Mouse (Mus musculus) adrenal gland, postnatal 14 days (tissue): ENCODE data around the gene Muc4. TPM values are rescaled to one million over a fixed set of nuclear protein-coding genes. Genes with fewer than 3 reads are reported as not detected.

Experiments
- DNase-seq: peaks from one replicate; pipeline ENCODE4 v3.0.0; 2021; ENCODE audit warnings: mixed read lengths
- long read RNA-seq, 2 experiments: library from polyadenylated mRNA; stranded (forward); transcript quantifications; one replicate each; pipeline ENCODE4 v2.0.0; 2021
- total RNA-seq: library from RNA; stranded (reverse); gene quantifications from 2 replicates; pipeline ENCODE4 v1.2.3, GENCODE M21; 2021

The Muc4 gene
- not detected in 2 replicates for total RNA-seq
- long read RNA-seq, experiment 1: 0 reads
- long read RNA-seq, experiment 2: 0 reads

DNA sequence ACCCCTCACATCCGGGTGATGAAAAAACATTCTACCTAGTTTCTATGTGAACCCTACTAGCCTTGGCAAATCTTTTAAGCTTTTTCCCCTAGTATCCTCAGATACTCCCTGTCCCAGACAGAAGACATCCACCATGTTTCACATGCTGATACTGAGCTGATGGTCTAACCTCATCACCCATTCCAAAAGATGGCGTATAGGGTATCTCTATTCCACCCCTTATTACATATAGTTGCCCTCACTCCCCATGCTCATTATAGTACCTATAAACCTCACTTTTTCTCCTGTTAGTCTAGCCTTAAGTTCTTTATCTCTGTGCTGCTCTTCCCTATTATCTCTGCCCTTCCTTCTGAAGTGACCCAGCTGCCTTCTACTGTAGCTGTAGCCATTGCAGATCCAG is at the start of gene Muc4:
TSS of gene Muc4 (plus strand) at position 301 of the 400 bp plus-strand sequence.
- no peak for DNase-seq

GRCm38 (mm10) chr16:32685998-32686397 is 49.7 kb upstream of the Muc4 start:
- no peak for DNase-seq

GRCm38 (mm10) chr16:32687221-32687620 is 48.5 kb upstream of the Muc4 start:
- no peak for DNase-seq

DNA sequence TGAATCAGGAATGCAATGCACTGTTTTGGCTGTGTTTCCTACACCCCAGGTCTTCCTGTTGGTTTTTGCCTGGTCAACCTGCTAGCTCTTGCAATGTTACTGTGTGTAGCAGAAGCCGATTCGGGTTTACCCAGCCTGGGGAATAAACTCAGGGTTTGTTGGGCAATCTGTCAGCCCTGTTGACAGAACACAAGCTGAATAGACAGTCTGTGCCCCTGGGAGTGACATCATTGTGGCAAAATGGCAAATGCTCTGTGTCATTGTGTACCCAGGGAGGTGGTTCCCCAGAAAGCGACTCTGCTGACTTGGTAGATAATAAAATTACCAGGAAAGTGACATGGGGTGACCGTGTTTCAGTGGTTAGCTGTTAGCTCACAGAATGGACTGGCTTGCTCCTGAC is 46.9 kb upstream of the Muc4 start:
- peak; percentile 74 for DNase-seq

DNA sequence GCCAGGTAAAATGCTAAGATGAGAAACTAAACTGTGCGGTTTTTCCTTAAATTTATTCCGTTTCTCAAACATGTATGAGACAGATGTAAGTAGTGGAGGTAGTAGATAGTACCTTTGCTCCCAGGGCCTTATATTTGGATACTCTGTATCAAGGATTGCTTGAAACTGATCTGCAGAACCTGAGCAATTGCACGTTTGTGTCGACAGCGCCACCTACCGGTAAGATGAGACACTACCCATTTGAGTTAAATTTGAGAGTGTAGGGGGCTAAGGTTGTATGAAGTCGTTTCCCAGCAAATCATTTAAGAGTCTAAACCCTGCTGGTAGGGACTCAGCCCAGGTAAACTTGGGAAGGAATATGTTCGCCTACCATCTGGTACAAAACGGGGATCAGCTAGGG is 46.2 kb upstream of the Muc4 start:
- DNase-seq: peak; percentile 85

DNA sequence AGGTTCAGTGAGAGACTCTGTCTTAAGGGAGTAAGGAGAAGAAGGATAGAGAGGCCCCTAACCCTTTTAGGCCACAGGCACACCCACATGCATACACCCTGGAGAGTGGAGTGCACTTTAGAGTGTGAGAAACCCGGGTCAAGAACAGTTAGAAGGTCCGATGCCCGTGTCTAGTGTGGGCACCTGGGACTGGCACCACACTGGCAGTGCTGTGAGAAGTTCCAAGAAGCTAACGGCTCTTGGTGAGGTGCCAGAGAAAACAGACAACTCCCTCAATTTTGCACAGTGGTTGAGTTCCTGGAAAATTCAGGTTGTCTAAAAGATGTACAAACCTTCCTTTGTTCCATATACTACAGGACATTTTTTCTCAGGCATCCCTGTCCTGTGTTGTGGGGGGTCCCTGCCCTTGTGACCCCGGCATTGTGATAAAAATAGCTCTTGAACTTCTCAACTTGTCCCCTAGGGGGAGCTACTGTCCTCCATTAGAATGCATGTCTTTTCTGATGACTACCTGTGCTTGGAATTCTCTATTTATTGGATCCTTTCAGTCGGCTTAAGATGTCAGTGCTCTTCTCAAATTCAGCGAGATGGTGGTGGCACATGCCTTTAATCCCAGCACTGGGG is 38.7 kb upstream of the Muc4 start:
- DNase-seq: no peak

DNA sequence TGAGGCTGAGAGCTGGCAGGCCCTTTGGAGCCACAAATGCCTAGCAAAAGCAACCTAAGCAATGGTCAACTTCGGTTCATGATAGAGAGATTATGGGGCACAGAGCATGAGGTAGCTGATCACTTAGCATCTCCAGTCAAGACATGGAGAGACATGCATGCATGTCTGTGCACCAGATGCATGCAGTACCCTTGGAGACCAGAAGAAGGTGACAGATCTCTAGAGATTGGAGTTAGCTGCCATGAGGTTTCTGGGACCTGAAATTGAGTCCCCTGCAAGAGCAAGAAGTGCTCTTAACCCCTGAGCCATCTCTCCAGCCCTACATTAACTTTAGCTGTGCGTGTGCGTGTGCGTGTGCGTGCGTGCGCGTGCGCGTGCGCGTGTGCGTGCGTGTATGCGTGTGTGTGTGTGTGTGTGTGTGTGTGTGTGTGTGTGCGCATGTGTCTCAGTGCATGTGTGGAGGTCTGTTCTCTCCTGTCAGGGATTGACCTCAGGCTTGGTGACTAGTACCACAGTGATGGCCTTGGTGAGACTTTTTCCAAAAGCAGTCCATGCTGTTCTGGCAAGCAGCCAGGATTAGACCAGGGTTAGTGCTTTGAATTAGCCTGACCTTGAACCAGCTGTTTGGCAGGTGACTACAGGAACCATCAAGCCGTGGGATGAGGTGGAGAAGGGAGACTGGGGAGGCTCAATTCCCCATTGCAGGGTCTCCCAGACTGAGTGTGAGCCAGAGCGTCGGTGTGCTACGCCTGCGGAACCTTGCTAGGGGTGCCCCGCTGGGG is 37.8 kb upstream of the Muc4 start:
- peak; percentile 81 for DNase-seq

GRCm38 (mm10) chr16:32698550-32698949 is 37.1 kb upstream of the Muc4 start:
- DNase-seq: peak; percentile 36

- DNase-seq: peak; percentile 47
Observed at GRCm38 (mm10) chr16:32703312-32703912, 32.3 kb upstream of the Muc4 start.

DNA sequence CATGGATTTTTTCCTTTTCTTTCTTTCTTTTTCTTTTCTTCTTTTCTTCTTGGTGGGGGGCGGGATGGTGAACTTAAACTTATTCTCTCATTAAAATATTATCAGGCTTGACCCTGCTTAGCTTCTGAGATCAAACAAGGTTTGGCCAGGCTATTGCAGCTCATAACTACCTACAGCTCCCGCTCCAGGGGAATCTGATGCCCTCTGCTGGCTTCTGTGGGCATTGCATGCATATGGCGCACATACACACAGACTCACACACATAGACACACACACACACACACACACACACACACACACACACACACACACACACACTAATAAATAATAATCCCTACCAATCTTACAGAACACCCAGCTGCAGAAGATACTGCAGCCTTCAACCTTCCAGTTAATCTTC is 30.1 kb upstream of the Muc4 start:
- DNase-seq: no peak

DNA sequence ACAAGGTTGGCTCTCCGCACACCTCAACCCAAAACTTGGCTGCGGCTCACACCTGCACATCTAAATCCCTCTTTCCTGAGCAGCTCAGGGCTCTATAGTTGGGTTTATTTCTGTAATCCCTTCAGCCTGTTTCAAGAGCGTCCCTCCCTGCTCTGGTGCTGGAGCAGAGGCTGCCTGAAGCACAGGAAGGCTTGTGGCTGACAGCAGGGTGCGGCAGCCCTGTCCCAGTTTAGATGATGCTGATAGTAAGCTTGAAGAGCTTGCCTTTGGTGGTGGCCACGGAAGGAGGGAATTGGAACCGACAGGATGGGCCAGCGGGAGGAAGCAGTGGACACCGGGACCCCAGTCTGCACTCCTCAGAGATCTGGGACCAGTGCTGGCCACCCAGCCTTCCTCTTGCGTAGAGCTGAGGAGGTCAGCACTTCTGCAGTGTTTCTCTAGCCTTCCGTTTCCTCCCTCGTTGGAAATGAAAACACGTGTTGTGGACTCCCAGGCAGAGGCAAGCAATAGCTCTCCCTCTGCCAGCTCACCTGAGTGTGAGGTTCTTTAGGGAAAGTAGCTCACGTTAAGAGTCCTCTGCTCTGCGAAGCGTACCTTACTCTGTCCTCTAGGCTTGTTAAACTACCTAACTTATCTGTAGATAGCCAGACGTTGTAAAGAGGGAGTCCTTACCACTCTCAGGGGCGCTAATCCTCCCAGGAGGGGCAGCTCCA is 28.4 kb upstream of the Muc4 start:
- no peak for DNase-seq

GRCm38 (mm10) chr16:32707824-32708456 is 27.7 kb upstream of the Muc4 start:
- no peak for DNase-seq

GRCm38 (mm10) chr16:32708457-32709033 is 27.1 kb upstream of the Muc4 start:
- DNase-seq: no peak

- no peak for DNase-seq
Observed at GRCm38 (mm10) chr16:32709116-32709515, 26.6 kb upstream of the Muc4 start.

DNA sequence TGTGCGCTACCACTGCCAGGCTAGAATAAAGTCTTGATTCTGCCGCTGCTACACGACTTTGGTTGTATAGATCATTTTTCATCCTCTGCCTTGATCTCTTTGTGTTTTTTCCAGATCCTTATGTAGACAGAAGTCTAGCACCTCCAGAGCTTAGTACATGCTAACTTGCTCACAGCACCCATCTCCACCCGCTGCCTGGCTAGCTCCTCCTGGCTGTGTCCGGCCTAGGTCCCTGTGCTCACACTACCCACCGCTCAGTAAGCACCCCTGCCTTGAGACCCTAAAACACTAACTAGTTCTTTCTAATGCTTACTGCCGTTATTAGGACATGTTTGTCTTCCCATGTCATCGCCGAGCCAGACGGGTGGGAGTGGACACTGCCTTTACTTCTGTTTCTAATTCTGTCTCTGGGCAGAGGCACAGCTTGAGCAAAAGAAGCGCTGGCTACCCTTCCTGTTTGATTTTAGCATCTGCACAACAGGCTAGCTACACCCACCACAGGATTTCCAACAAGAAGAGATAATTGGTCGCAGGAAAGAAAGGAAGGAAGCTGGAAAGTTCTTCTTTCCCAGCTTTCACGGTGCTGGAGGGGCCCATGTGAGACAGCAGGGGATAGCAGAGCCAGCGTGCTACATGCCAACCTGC is 25.1 kb upstream of the Muc4 start:
- DNase-seq: no peak

- no peak for DNase-seq
Observed at GRCm38 (mm10) chr16:32712202-32712601, 23.5 kb upstream of the Muc4 start.

DNA sequence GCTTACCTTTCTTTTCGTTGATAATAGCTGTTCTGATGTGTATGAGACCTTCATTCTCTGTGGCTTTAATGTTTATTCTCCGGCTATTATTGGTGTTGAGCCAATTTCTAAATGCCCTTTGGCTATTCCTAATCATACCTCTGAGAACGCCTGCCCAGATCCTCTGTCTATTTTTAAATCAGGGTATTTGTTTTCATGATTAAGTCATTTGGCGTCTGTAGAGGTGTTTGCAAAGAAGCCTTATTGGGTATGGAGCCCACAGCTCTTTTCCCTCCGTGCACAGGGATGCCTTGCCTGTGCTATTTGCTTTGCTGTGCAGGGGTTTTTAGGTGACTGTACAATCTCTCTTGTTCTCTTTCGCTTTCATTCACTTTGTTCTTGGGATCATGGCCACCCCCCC is 22.1 kb upstream of the Muc4 start:
- no peak for DNase-seq

GRCm38 (mm10) chr16:32715364-32715763 is 20.3 kb upstream of the Muc4 start:
- DNase-seq: peak; percentile 60

DNA sequence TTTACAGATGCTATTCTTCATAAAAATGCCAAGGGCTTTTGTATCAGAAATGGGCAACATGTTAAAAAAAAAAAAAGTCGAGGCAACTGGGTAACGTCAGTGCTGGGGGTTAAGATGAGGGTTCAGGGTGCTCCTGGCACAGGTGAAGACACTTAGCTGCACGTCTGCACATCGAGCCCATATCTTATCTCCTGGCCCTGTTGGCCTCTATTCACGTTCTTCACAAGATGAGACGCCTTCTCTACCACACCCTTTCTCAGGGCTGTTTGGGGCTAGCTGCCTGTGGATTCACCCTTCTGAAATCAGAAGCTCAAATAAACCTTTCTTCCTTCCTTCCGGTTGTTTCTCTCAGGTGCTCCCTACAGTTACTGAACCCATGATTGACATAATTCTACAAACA is 12.5 kb upstream of the Muc4 start:
- DNase-seq: no peak

GRCm38 (mm10) chr16:32723767-32724166 is 11.9 kb upstream of the Muc4 start:
- DNase-seq: no peak

DNA sequence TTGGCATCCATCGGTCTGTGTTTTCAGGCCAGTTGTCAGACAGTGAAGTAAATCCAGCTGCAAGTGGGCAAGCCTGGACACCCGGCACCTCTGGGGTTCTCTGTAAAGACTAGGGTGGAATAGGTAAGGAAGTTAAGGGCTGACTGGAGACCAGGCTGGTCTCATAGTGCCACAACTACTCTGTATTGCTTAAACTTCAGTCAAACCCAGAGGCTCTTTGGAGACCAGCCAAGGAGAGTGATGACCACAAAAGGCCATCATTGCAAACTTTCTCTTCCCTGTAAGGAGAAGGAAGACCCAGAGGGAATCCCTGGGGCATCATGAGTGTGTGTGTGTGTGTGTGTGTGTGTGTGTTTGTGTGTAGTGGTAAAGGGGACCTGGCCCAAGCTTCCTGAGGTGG is 11.4 kb upstream of the Muc4 start:
- no peak for DNase-seq
